Mouse (Mus musculus) heart, adult 2 months (tissue): ENCODE data around the gene Marc1.

Experiments used
- CTCF ChIP-seq: fragments of 200-600 bp; IDR thresholded peaks from 2 replicates; pipeline ENCODE4 v1.8.1; 2022; ENCODE audit warnings: antibody characterized with exemption, mild to moderate bottlenecking, moderate library complexity
- EP300 ChIP-seq: fragments of 200-500 bp; IDR thresholded peaks from 2 replicates; pipeline ENCODE4 v1.6.1; 2011; ENCODE audit warnings: low read depth, low read length, control low read depth; ENCODE audit not compliant: insufficient read depth

DNA sequence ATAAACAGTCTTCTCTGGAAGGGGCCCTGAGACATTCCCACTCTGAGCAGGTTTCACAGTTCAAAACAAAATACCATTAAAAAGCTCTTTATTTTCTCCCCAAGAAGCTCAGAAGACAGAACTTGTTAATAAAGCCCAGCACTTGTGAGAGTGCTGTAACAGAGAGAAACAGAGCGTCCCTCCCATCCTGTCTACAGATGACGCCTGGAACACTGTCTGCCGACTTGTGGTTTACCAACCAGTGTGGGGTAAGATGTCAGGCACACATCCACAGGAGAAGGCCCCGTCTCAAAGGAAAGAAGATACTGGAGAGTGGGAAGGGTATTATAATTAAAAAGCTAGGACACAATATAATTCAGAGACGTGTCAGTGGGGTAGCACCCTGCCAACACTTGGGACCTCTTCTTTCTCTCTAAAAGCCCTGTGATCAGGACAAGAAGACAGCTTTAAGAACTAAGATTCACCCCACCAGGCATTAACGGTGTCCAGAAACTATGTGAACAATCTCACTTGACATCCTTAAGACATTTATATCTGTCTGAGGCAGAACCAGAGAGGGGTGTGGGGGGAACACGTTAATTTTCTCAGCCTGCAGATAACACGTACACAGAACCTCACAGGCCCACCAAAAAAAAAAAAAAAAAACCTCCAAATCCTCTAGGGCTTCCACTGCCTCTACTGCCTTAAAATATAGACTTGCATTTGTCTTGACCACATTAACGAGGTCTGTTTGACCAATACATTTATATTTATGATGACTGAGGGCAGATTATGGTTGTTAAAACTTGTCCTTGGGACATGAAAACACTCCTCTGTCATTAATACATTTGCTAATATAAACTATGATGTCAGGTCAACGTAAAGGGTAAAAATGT, 29.6 kb downstream of the Marc1 start:
- TF ChIP-seq CTCF (no peak), EP300 (no peak)
